Mouse (Mus musculus): ENCODE measurements around the gene Slc25a30. TPM values are rescaled to one million over a fixed set of nuclear protein-coding genes. Genes with fewer than 3 reads are reported as not detected.

Gene Slc25a30
- polyA plus RNA-seq, 1 experiment from 2014 or later: 5.3 TPM

GRCm38 (mm10) chr14:75826851-75827410 is 40.1 kb upstream of the Slc25a30 start:
- 47% methylated on average over 3 of the region's 3 CpGs for WGBS

GRCm38 (mm10) chr14:75820007-75820406 is 33.2 kb upstream of the Slc25a30 start:
- Histone ChIP-seq H3K4me3 (no peak overlapping the region), H3K9me3 (no peaks in the 10 kb centered on the region), H3K9ac (no peak overlapping the region), H3K27ac (no peak overlapping the region), H3K4me1 (no peaks in the 10 kb centered on the region), H3K27me3 (no peaks in the 10 kb centered on the region), H3K36me3 (no peaks in the 10 kb centered on the region), H3K4me2 (replicated peaks) (no peak overlapping the region)
- no peak for ATAC-seq (ENCODE audit: insufficient number of reproducible peaks, insufficient read depth, low FRiP score, low TSS enrichment)
- 79% methylated on average over 5 of the region's 5 CpGs for WGBS

More at GRCm38 (mm10) chr14:75826851-75827410, 40.1 kb upstream of the Slc25a30 start:
- H3K9me3 ChIP-seq: no peaks in the 10 kb centered on the region
- no peak overlapping the region for H3K4me2 ChIP-seq (replicated peaks)
- peaks cover 15% of the 10 kb centered on the region; the same call in 1 of the 2 replicates for H3K4me1 ChIP-seq
- no peak overlapping the region for H3K9ac ChIP-seq
- no peak for ATAC-seq (ENCODE audit: insufficient number of reproducible peaks, insufficient read depth, low FRiP score, low TSS enrichment)
- no peaks in the 10 kb centered on the region for H3K36me3 ChIP-seq
- no peaks in the 10 kb centered on the region for H3K27me3 ChIP-seq
- H3K4me3 ChIP-seq: no peak overlapping the region
- no peak overlapping the region for H3K27ac ChIP-seq

- Histone ChIP-seq H3K9ac (no peak overlapping the region), H3K36me3 (no peaks in the 10 kb centered on the region), H3K27ac (no peak overlapping the region), H3K9me3 (no peaks in the 10 kb centered on the region), H3K27me3 (no peaks in the 10 kb centered on the region), H3K4me3 (no peak overlapping the region), H3K4me1 (no peaks in the 10 kb centered on the region), H3K4me2 (replicated peaks) (no peak overlapping the region)
- WGBS: 75% methylated on average over 2 of the region's 2 CpGs
- ATAC-seq (ENCODE audit: insufficient number of reproducible peaks, insufficient read depth, low FRiP score, low TSS enrichment): no peak
These were observed 32.5 kb upstream of the Slc25a30 start for GRCm38 (mm10) chr14:75819341-75819740.

GRCm38 (mm10) chr14:75818528-75818927 is 31.7 kb upstream of the Slc25a30 start:
- no peaks in the 10 kb centered on the region for H3K4me1 ChIP-seq
- H3K27ac ChIP-seq: no peak overlapping the region
- H3K4me3 ChIP-seq: no peak overlapping the region
- no peak overlapping the region for H3K9ac ChIP-seq
- 77% methylated on average over 2 of the region's 2 CpGs for WGBS
- H3K4me2 ChIP-seq (replicated peaks): no peak overlapping the region
- no peaks in the 10 kb centered on the region for H3K27me3 ChIP-seq
- ATAC-seq (ENCODE audit: insufficient number of reproducible peaks, insufficient read depth, low FRiP score, low TSS enrichment): no peak
- H3K9me3 ChIP-seq: no peaks in the 10 kb centered on the region
- no peaks in the 10 kb centered on the region for H3K36me3 ChIP-seq

- no peaks in the 10 kb centered on the region for H3K27me3 ChIP-seq
These were observed 23.1 kb upstream of the Slc25a30 start for GRCm38 (mm10) chr14:75809931-75810330.

GRCm38 (mm10) chr14:75807800-75808199 is 21.0 kb upstream of the Slc25a30 start:
- 69% methylated on average over 8 of the region's 8 CpGs for WGBS
- no peak overlapping the region for H3K4me3 ChIP-seq
- H3K4me2 ChIP-seq (replicated peaks): no peak overlapping the region
- H3K9me3 ChIP-seq: no peaks in the 10 kb centered on the region
- H3K36me3 ChIP-seq: no peaks in the 10 kb centered on the region
- no peaks in the 10 kb centered on the region for H3K4me1 ChIP-seq
- H3K27ac ChIP-seq: no peak overlapping the region
- ATAC-seq (ENCODE audit: insufficient number of reproducible peaks, insufficient read depth, low FRiP score, low TSS enrichment): no peak
- H3K27me3 ChIP-seq: no peaks in the 10 kb centered on the region
- no peak overlapping the region for H3K9ac ChIP-seq

More at GRCm38 (mm10) chr14:75809931-75810330, 23.1 kb upstream of the Slc25a30 start:
- WGBS: 68% methylated on average over 6 of the region's 6 CpGs
- H3K9ac ChIP-seq: no peak overlapping the region
- ATAC-seq (ENCODE audit: insufficient number of reproducible peaks, insufficient read depth, low FRiP score, low TSS enrichment): no peak
- no peak overlapping the region for H3K4me2 ChIP-seq (replicated peaks)
- H3K4me3 ChIP-seq: no peak overlapping the region
- H3K36me3 ChIP-seq: no peaks in the 10 kb centered on the region
- H3K4me1 ChIP-seq: no peaks in the 10 kb centered on the region
- no peaks in the 10 kb centered on the region for H3K9me3 ChIP-seq
- H3K27ac ChIP-seq: no peak overlapping the region

GRCm38 (mm10) chr14:75797769-75798386 is 11.0 kb upstream of the Slc25a30 start:
- Histone ChIP-seq H3K4me1 (peaks cover 5% of the 10 kb centered on the region; the same call in 1 of the 2 replicates), H3K27me3 (no peaks in the 10 kb centered on the region), H3K4me3 (no peak overlapping the region), H3K9ac (no peak overlapping the region), H3K27ac (no peak overlapping the region), H3K36me3 (no peaks in the 10 kb centered on the region), H3K9me3 (no peaks in the 10 kb centered on the region), H3K4me2 (replicated peaks) (no peak overlapping the region)
- 34% methylated on average over 5 of the region's 5 CpGs for WGBS
- no peak for ATAC-seq (ENCODE audit: insufficient number of reproducible peaks, insufficient read depth, low FRiP score, low TSS enrichment)

GRCm38 (mm10) chr14:75795918-75796317 is 9.1 kb upstream of the Slc25a30 start:
- Histone ChIP-seq H3K9ac (no peak overlapping the region), H3K27ac (no peak overlapping the region), H3K9me3 (no peaks in the 10 kb centered on the region), H3K4me2 (replicated peaks) (no peak overlapping the region), H3K36me3 (no peaks in the 10 kb centered on the region), H3K4me3 (no peak overlapping the region), H3K4me1 (peaks cover 5% of the 10 kb centered on the region; the same call in 1 of the 2 replicates), H3K27me3 (no peaks in the 10 kb centered on the region)
- no peak for ATAC-seq (ENCODE audit: insufficient number of reproducible peaks, insufficient read depth, low FRiP score, low TSS enrichment)
- 76% methylated on average over 4 of the region's 4 CpGs for WGBS

GRCm38 (mm10) chr14:75794726-75795125 is 7.9 kb upstream of the Slc25a30 start:
- ATAC-seq (ENCODE audit: insufficient number of reproducible peaks, insufficient read depth, low FRiP score, low TSS enrichment): no peak
- no peak overlapping the region for H3K4me3 ChIP-seq
- no peak overlapping the region for H3K4me2 ChIP-seq (replicated peaks)
- H3K27me3 ChIP-seq: no peaks in the 10 kb centered on the region
- peaks cover 5% of the 10 kb centered on the region; the same call in 1 of the 2 replicates for H3K4me1 ChIP-seq
- H3K27ac ChIP-seq: no peak overlapping the region
- H3K9me3 ChIP-seq: no peaks in the 10 kb centered on the region
- H3K36me3 ChIP-seq: no peaks in the 10 kb centered on the region
- no peak overlapping the region for H3K9ac ChIP-seq
- WGBS: 75% methylated on average over 5 of the region's 5 CpGs

- Histone ChIP-seq H3K36me3 (no peaks in the 10 kb centered on the region), H3K9me3 (no peaks in the 10 kb centered on the region), H3K4me2 (replicated peaks) (no peak overlapping the region), H3K4me3 (no peak overlapping the region), H3K9ac (no peak overlapping the region), H3K27ac (no peak overlapping the region), H3K4me1 (peaks cover 5% of the 10 kb centered on the region; the same call in 1 of the 2 replicates), H3K27me3 (no peaks in the 10 kb centered on the region; the same call in 1 of the 2 replicates)
- ATAC-seq (ENCODE audit: insufficient number of reproducible peaks, insufficient read depth, low FRiP score, low TSS enrichment): no peak
- WGBS: 68% methylated on average over 6 of the region's 6 CpGs
These were observed 7.5 kb upstream of the Slc25a30 start for GRCm38 (mm10) chr14:75794324-75794723.

GRCm38 (mm10) chr14:75793110-75793509 is 6.3 kb upstream of the Slc25a30 start:
- H3K9ac ChIP-seq: no peak overlapping the region

GRCm38 (mm10) chr14:75791372-75791771 is 4.5 kb upstream of the Slc25a30 start:
- WGBS: 82% methylated on average over 3 of the region's 3 CpGs
- no peaks in the 10 kb centered on the region for H3K9me3 ChIP-seq

More at GRCm38 (mm10) chr14:75793110-75793509, 6.3 kb upstream of the Slc25a30 start:
- ATAC-seq (ENCODE audit: insufficient number of reproducible peaks, insufficient read depth, low FRiP score, low TSS enrichment): no peak
- WGBS: 87% methylated on average over 4 of the region's 4 CpGs
- peaks cover 4% of the 10 kb centered on the region; the same call in 1 of the 2 replicates for H3K4me1 ChIP-seq
- H3K4me2 ChIP-seq (replicated peaks): no peak overlapping the region
- peaks cover 11% of the 10 kb centered on the region for H3K27me3 ChIP-seq
- no peak overlapping the region for H3K27ac ChIP-seq
- H3K36me3 ChIP-seq: no peaks in the 10 kb centered on the region
- H3K4me3 ChIP-seq: no peak overlapping the region
- no peaks in the 10 kb centered on the region for H3K9me3 ChIP-seq

More at GRCm38 (mm10) chr14:75791372-75791771, 4.5 kb upstream of the Slc25a30 start:
- ATAC-seq (ENCODE audit: insufficient number of reproducible peaks, insufficient read depth, low FRiP score, low TSS enrichment): no peak
- Histone ChIP-seq H3K27me3 (peaks cover 16% of the 10 kb centered on the region), H3K9ac (no peak overlapping the region), H3K4me3 (no peak overlapping the region), H3K4me1 (no peaks in the 10 kb centered on the region), H3K36me3 (no peaks in the 10 kb centered on the region), H3K4me2 (replicated peaks) (no peak overlapping the region), H3K27ac (no peak overlapping the region)
